ENCODE assay signal across 16 mouse cellular contexts in genomic region chr1:181408086-181408975, GRCm38 (mm10). TPM values are rescaled to one million over a fixed set of nuclear protein-coding genes. Genes with fewer than 3 reads are reported as not detected.
DNase-seq lines count a peak whose midpoint lies in the region; ATAC-seq lines count a peak whose summit lies in the region.
"Had no signal": no experiment of that assay in that cellular context is flagged by ENCODE, and none has a peak within 500 bp of the region (broad histone marks: within the 10 kb centered on the region; RNA-seq: fewer than 3 reads in every experiment).

No protein-coding gene starts in this region.

- H3K27ac ChIP-seq in forebrain, embryonic 12.5 days: peak overlapping the region; percentile 65
- no peak overlapping the region for H3K27ac ChIP-seq in forebrain, embryonic 10.5 days
- H3K27ac ChIP-seq in hindbrain, embryonic 16.5 days (ENCODE audit: low read depth, low read length): no peak overlapping the region
- no peak overlapping the region for H3K27ac ChIP-seq in intestine, embryonic 15.5 days
- H3K27ac ChIP-seq in kidney, embryonic 16.5 days (ENCODE audit: low read length): no peak overlapping the region
- H3K27ac ChIP-seq: limb, embryonic 12.5 days had no signal

- no peaks in the 10 kb centered on the region for H3K27me3 ChIP-seq in forebrain, embryonic 12.5 days
- no peaks in the 10 kb centered on the region for H3K27me3 ChIP-seq in forebrain, embryonic 10.5 days (ENCODE audit: poor library complexity, severe bottlenecking)
- H3K27me3 ChIP-seq in hindbrain, embryonic 16.5 days (replicated peaks; ENCODE audit: control insufficient read depth, insufficient read depth, low read length): no peaks in the 10 kb centered on the region
- H3K27me3 ChIP-seq in intestine, embryonic 15.5 days (replicated peaks): no peaks in the 10 kb centered on the region
- H3K27me3 ChIP-seq in kidney, embryonic 16.5 days (ENCODE audit: insufficient read depth, low read length): no peaks in the 10 kb centered on the region
- H3K27me3 ChIP-seq: limb, embryonic 12.5 days had no signal

- H3K4me3 ChIP-seq in forebrain, embryonic 12.5 days (replicated peaks): no peak overlapping the region
- H3K4me3 ChIP-seq in forebrain, embryonic 10.5 days: no peak overlapping the region
- H3K4me3 ChIP-seq in hindbrain, embryonic 16.5 days (ENCODE audit: low read length): no peak overlapping the region
- H3K4me3 ChIP-seq in intestine, embryonic 15.5 days (replicated peaks): no peak overlapping the region
- H3K4me3 ChIP-seq in kidney, embryonic 16.5 days (ENCODE audit: low read length): no peak overlapping the region
- H3K4me3 ChIP-seq: limb, embryonic 12.5 days had no signal

- ATAC-seq in forebrain, embryonic 12.5 days (ENCODE audit: low FRiP score): peak; percentile 67
- peak; percentile 24; the same call in 1 of the 2 replicates for ATAC-seq in hindbrain, embryonic 16.5 days
- no peak for ATAC-seq in intestine, embryonic 15.5 days
- ATAC-seq in kidney, embryonic 16.5 days (ENCODE audit: low FRiP score, low TSS enrichment): no peak

- no peak for DNase-seq in forebrain, embryonic 10.5 days (ENCODE audit: extremely low spot score, low spot score)
- DNase-seq in 3134 (ENCODE audit: extremely low read depth, insufficient read length, low spot score): peak; percentile 27
- peak; percentile 63 to 77 for DNase-seq in cerebellum, postnatal 10 days
- no peak for DNase-seq in gastrocnemius, adult 8-10 months (ENCODE audit: low spot score in 2 of 2)
- DNase-seq: embryo, embryonic 11 days; heart, adult 11 months; heart, postnatal 36 days; kidney, postnatal 10 days; lung, adult 2 months had no signal

- H3K9me3 ChIP-seq in forebrain, embryonic 12.5 days: no peaks in the 10 kb centered on the region
- no peaks in the 10 kb centered on the region for H3K9me3 ChIP-seq in forebrain, embryonic 10.5 days
- H3K9me3 ChIP-seq in hindbrain, embryonic 16.5 days (ENCODE audit: control insufficient read depth, low read length): no peaks in the 10 kb centered on the region
- no peaks in the 10 kb centered on the region for H3K9me3 ChIP-seq in intestine, embryonic 15.5 days
- H3K9me3 ChIP-seq in kidney, embryonic 16.5 days (ENCODE audit: low read length): no peaks in the 10 kb centered on the region
- H3K9me3 ChIP-seq: limb, embryonic 12.5 days had no signal

- peaks cover 31% of the 10 kb centered on the region for H3K4me1 ChIP-seq in forebrain, embryonic 12.5 days
- no peaks in the 10 kb centered on the region for H3K4me1 ChIP-seq in forebrain, embryonic 10.5 days
- H3K4me1 ChIP-seq in hindbrain, embryonic 16.5 days (ENCODE audit: control insufficient read depth, insufficient read depth, low read depth, low read length): peaks cover 11% of the 10 kb centered on the region
- no peaks in the 10 kb centered on the region for H3K4me1 ChIP-seq in intestine, embryonic 15.5 days (replicated peaks)
- H3K4me1 ChIP-seq in kidney, embryonic 16.5 days (ENCODE audit: insufficient read depth, low read length): no peaks in the 10 kb centered on the region
- H3K4me1 ChIP-seq: limb, embryonic 12.5 days had no signal

- no peak overlapping the region for H3K9ac ChIP-seq in forebrain, embryonic 12.5 days
- H3K9ac ChIP-seq in hindbrain, embryonic 16.5 days (ENCODE audit: low read depth, low read length): no peak overlapping the region
- H3K9ac ChIP-seq in intestine, embryonic 15.5 days: no peak overlapping the region
- H3K9ac ChIP-seq in kidney, embryonic 16.5 days (replicated peaks; ENCODE audit: low read length): no peak overlapping the region
- H3K9ac ChIP-seq: limb, embryonic 12.5 days had no signal

- H3K4me2 ChIP-seq in forebrain, embryonic 12.5 days: no peak overlapping the region
- no peak overlapping the region for H3K4me2 ChIP-seq in hindbrain, embryonic 16.5 days (ENCODE audit: low read length)
- H3K4me2 ChIP-seq in intestine, embryonic 15.5 days (replicated peaks): no peak overlapping the region
- no peak overlapping the region for H3K4me2 ChIP-seq in kidney, embryonic 16.5 days (replicated peaks; ENCODE audit: low read depth, low read length)
- H3K4me2 ChIP-seq: limb, embryonic 12.5 days had no signal

- no peaks in the 10 kb centered on the region for H3K36me3 ChIP-seq in forebrain, embryonic 12.5 days (replicated peaks)
- H3K36me3 ChIP-seq in forebrain, embryonic 10.5 days (replicated peaks): no peaks in the 10 kb centered on the region
- no peaks in the 10 kb centered on the region for H3K36me3 ChIP-seq in hindbrain, embryonic 16.5 days (ENCODE audit: control insufficient read depth, insufficient read depth, low read length)
- no peaks in the 10 kb centered on the region for H3K36me3 ChIP-seq in intestine, embryonic 15.5 days
- no peaks in the 10 kb centered on the region for H3K36me3 ChIP-seq in kidney, embryonic 16.5 days (ENCODE audit: insufficient read depth, low read length)
- H3K36me3 ChIP-seq: limb, embryonic 12.5 days had no signal

- WGBS in forebrain, embryonic 12.5 days: 67% methylated on average over 18 of the region's 18 CpGs
- WGBS in forebrain, embryonic 10.5 days: 89% methylated on average over 18 of the region's 18 CpGs
- WGBS in hindbrain, embryonic 16.5 days: 51% methylated on average over 18 of the region's 18 CpGs
- 64% methylated on average over 18 of the region's 18 CpGs for WGBS in intestine, embryonic 15.5 days
- WGBS in kidney, embryonic 16.5 days: 43% methylated on average over 18 of the region's 18 CpGs

RNA-seq across cellular contexts. Expression of gene Cnih3, which starts 55.9 kb away (rescaled TPM):
- 4.1 and 4.3 TPM in 2 replicates for polyA plus RNA-seq in forebrain, embryonic 12.5 days (2016; fragmentation: Nextera tagmentation; extraction: Ambion mirVana)
- polyA plus RNA-seq in forebrain, embryonic 10.5 days (2016; fragmentation: Nextera tagmentation; extraction: Ambion mirVana): 0.95 and 1.3 TPM in 2 replicates
- 14.1 and 14.4 TPM in 2 replicates for polyA plus RNA-seq in hindbrain, embryonic 16.5 days (2015; fragmentation: Nextera tagmentation; extraction: Ambion mirVana)
- not detected for total RNA-seq in gastrocnemius, adult 8-10 months (2022)
- 0.20 and 0.29 TPM in 2 replicates for polyA plus RNA-seq in intestine, embryonic 15.5 days (2015; fragmentation: Nextera tagmentation; extraction: Ambion mirVana)
- polyA plus RNA-seq in kidney, embryonic 16.5 days (2015; fragmentation: Nextera tagmentation; extraction: Ambion mirVana): 0.17 TPM in 1 of 2 replicates, not detected in the other
- total RNA-seq: heart, postnatal 36 days; megakaryocyte, adult 5-6 weeks had no signal
- polyA plus RNA-seq: spleen, adult 2 months had no signal

Comparison
In these comparisons a context has a peak if more than half of its experiments do, and no peak if none do; other contexts are left out.
1. ATAC-seq: peak in forebrain, embryonic 12.5 days (single experiment) and hindbrain, embryonic 16.5 days (single experiment); none in intestine, embryonic 15.5 days (single experiment) and kidney, embryonic 16.5 days (single experiment).
2. DNase-seq: peak in 3134 (single experiment) and cerebellum, postnatal 10 days (2 of 2); none in forebrain, embryonic 10.5 days (single experiment) and gastrocnemius, adult 8-10 months (0 of 2).